Mouse (Mus musculus): ENCODE results near the gene Mgarp. TPM values are rescaled to one million over a fixed set of nuclear protein-coding genes. Genes with fewer than 3 reads are reported as not detected.

The Mgarp gene
- total RNA-seq (2023; ENCODE audit: inconsistent age): 0.57 TPM in 1 of 4 replicates, not detected in the others

GRCm38 (mm10) chr3:51396219-51397068 lies at the start of gene Mgarp:
Gene Mgarp, minus strand, starts transcription at chr3:51396738.

GRCm38 (mm10) chr3:51415098-51416072 lies 18.8 kb upstream of the Mgarp start, which contains the start of gene Naa15:
Gene Naa15, plus strand, starts transcription at chr3:51415148.

GRCm38 (mm10) chr3:51408561-51409183 lies 12.1 kb upstream of the Mgarp start, which contains the start of gene Ndufc1:
Gene Ndufc1, minus strand, starts transcription at chr3:51408988.

GRCm38 (mm10) chr3:51340552-51341267 lies 55.8 kb downstream of the Mgarp start, which contains the start of gene Elf2:
Gene Elf2, minus strand, starts transcription at chr3:51340663.

Other genes starting within 250 kb of the Mgarp start
- gene Noct, start 172.3 kb downstream of the Mgarp start, total RNA-seq (2023; ENCODE audit: inconsistent age): 2.9 to 3.3 TPM (median 3.3 TPM) in 4 replicates
- gene Elf2, start 56.1 kb downstream of the Mgarp start, total RNA-seq (2023; ENCODE audit: inconsistent age): 123 to 135 TPM (median 129 TPM) in 4 replicates
- 53.5 to 67.3 TPM (median 59.1 TPM) in 4 replicates for gene Ndufc1, start 12.2 kb upstream of the Mgarp start, total RNA-seq (2023; ENCODE audit: inconsistent age)
- 103 to 122 TPM (median 114 TPM) in 4 replicates for gene Naa15, start 18.4 kb upstream of the Mgarp start, total RNA-seq (2023; ENCODE audit: inconsistent age)
- gene Rab33b, start 87.2 kb upstream of the Mgarp start, total RNA-seq (2023; ENCODE audit: inconsistent age): 26.3 to 34.6 TPM (median 28.0 TPM) in 4 replicates
- gene Setd7, start 164.1 kb upstream of the Mgarp start, total RNA-seq (2023; ENCODE audit: inconsistent age): 31.7 to 39.4 TPM (median 36.0 TPM) in 4 replicates

All from B cell, adult (primary cell).